10 mouse cellular contexts compared by ENCODE assay signal in the genomic region with DNA sequence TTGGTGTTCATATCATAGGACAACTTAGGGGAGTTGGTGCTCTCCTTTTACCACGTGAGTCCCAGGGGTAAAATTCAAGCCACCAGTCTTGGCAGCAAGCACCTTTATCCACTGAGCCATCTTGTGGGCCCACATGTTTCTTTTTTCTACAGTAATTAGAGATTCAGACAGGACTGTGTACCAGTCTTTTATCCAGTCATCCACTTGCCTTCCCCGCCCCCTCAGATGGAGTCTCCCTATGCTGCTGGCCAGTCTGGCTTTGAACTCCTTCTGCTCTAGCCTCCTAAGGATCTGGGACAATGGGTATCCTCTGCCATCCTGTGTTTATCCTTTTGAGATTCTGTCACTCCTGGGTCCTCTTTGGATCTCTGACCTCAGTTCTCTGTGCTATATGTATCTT. TPM values are rescaled to one million over a fixed set of nuclear protein-coding genes. Genes with fewer than 3 reads are reported as not detected.
DNase-seq lines count a peak whose midpoint lies in the region; ATAC-seq and TF ChIP-seq lines count a peak whose summit lies in the region.
"Had no signal": no experiment of that assay in that cellular context is flagged by ENCODE, and none has a peak within 500 bp of the region (broad histone marks: within the 10 kb centered on the region; RNA-seq: fewer than 3 reads in every experiment).

No protein-coding gene starts in this region.

- no peak for ATAC-seq in forebrain, embryonic 12.5 days (ENCODE audit: low FRiP score)
- 0 out of 2 replicates have a peak, but pooled peaks have one; percentile 7 for ATAC-seq in hindbrain, embryonic 15.5 days (ENCODE audit: low FRiP score, low read depth)
- no peak for ATAC-seq in hindbrain, embryonic 11.5 days (ENCODE audit: low FRiP score)
- ATAC-seq in neural tube, embryonic 14.5 days (ENCODE audit: low read depth) = peak; percentile 55; the same call in 1 of the 2 replicates
- ATAC-seq in neural tube, embryonic 15.5 days (ENCODE audit: low FRiP score) = no peak
- no peak for ATAC-seq in intestine, postnatal 0 days

- no peaks in the 10 kb centered on the region for H3K36me3 ChIP-seq in forebrain, embryonic 10.5 days (replicated peaks)
- no peaks in the 10 kb centered on the region for H3K36me3 ChIP-seq in forebrain, embryonic 12.5 days (replicated peaks)
- no peaks in the 10 kb centered on the region for H3K36me3 ChIP-seq in hindbrain, embryonic 15.5 days
- H3K36me3 ChIP-seq in hindbrain, embryonic 11.5 days (ENCODE audit: control insufficient read depth, insufficient read depth, low read length) = no peaks in the 10 kb centered on the region
- no peaks in the 10 kb centered on the region for H3K36me3 ChIP-seq in neural tube, embryonic 14.5 days (ENCODE audit: control insufficient read depth, insufficient read depth, low read length)
- no peaks in the 10 kb centered on the region for H3K36me3 ChIP-seq in neural tube, embryonic 15.5 days
- H3K36me3 ChIP-seq in intestine, postnatal 0 days (ENCODE audit: control insufficient read depth, insufficient read depth) = no peaks in the 10 kb centered on the region
- H3K36me3 ChIP-seq: embryonic facial prominence, embryonic 12.5 days had no signal

- no peaks in the 10 kb centered on the region for H3K9me3 ChIP-seq in forebrain, embryonic 10.5 days
- H3K9me3 ChIP-seq in forebrain, embryonic 12.5 days = no peaks in the 10 kb centered on the region
- no peaks in the 10 kb centered on the region for H3K9me3 ChIP-seq in hindbrain, embryonic 15.5 days
- H3K9me3 ChIP-seq in hindbrain, embryonic 11.5 days (ENCODE audit: control insufficient read depth, low read length) = no peaks in the 10 kb centered on the region
- no peaks in the 10 kb centered on the region for H3K9me3 ChIP-seq in neural tube, embryonic 14.5 days (ENCODE audit: control insufficient read depth, low read length)
- H3K9me3 ChIP-seq in neural tube, embryonic 15.5 days (replicated peaks) = no peaks in the 10 kb centered on the region
- H3K9me3 ChIP-seq in intestine, postnatal 0 days (ENCODE audit: control insufficient read depth) = no peaks in the 10 kb centered on the region
- H3K9me3 ChIP-seq: embryonic facial prominence, embryonic 12.5 days had no signal

- 85% methylated on average over 2 of the region's 2 CpGs for WGBS in forebrain, embryonic 10.5 days
- WGBS in forebrain, embryonic 12.5 days = 73% methylated on average over 2 of the region's 2 CpGs
- 75% methylated on average over 2 of the region's 2 CpGs for WGBS in hindbrain, embryonic 15.5 days
- 77% methylated on average over 2 of the region's 2 CpGs for WGBS in hindbrain, embryonic 11.5 days
- 68% methylated on average over 2 of the region's 2 CpGs for WGBS in neural tube, embryonic 14.5 days
- WGBS in neural tube, embryonic 15.5 days = 68% methylated on average over 2 of the region's 2 CpGs
- WGBS in intestine, postnatal 0 days = 86% methylated on average over 2 of the region's 2 CpGs

- H3K9ac ChIP-seq in forebrain, embryonic 12.5 days = no peak overlapping the region
- H3K9ac ChIP-seq in hindbrain, embryonic 15.5 days = no peak overlapping the region
- H3K9ac ChIP-seq in hindbrain, embryonic 11.5 days (ENCODE audit: low read depth, low read length) = no peak overlapping the region
- H3K9ac ChIP-seq in neural tube, embryonic 14.5 days (replicated peaks; ENCODE audit: low read depth, low read length) = no peak overlapping the region
- no peak overlapping the region for H3K9ac ChIP-seq in neural tube, embryonic 15.5 days (replicated peaks)
- H3K9ac ChIP-seq in intestine, postnatal 0 days (ENCODE audit: low read depth, low read length) = no peak overlapping the region
- H3K9ac ChIP-seq: embryonic facial prominence, embryonic 12.5 days had no signal

- 0 out of 2 replicates have a peak overlapping the region, but pooled peaks have one; percentile 35 for H3K27ac ChIP-seq in forebrain, embryonic 10.5 days
- H3K27ac ChIP-seq in forebrain, embryonic 12.5 days = no peak overlapping the region
- 0 out of 2 replicates have a peak overlapping the region, but pooled peaks have one; percentile 45 for H3K27ac ChIP-seq in hindbrain, embryonic 15.5 days (replicated peaks)
- no peak overlapping the region for H3K27ac ChIP-seq in hindbrain, embryonic 11.5 days (ENCODE audit: low read depth, low read length)
- H3K27ac ChIP-seq in neural tube, embryonic 14.5 days (ENCODE audit: low read depth, low read length) = no peak overlapping the region
- H3K27ac ChIP-seq in neural tube, embryonic 15.5 days (replicated peaks) = no peak overlapping the region
- H3K27ac ChIP-seq in intestine, postnatal 0 days (ENCODE audit: low read depth, low read length) = no peak overlapping the region
- H3K27ac ChIP-seq: embryonic facial prominence, embryonic 12.5 days had no signal

- H3K4me2 ChIP-seq in forebrain, embryonic 12.5 days = no peak overlapping the region
- H3K4me2 ChIP-seq in hindbrain, embryonic 15.5 days = no peak overlapping the region
- no peak overlapping the region for H3K4me2 ChIP-seq in hindbrain, embryonic 11.5 days (replicated peaks; ENCODE audit: low read depth, low read length)
- no peak overlapping the region for H3K4me2 ChIP-seq in neural tube, embryonic 14.5 days (ENCODE audit: low read depth, low read length)
- H3K4me2 ChIP-seq in neural tube, embryonic 15.5 days = no peak overlapping the region
- no peak overlapping the region for H3K4me2 ChIP-seq in intestine, postnatal 0 days (replicated peaks; ENCODE audit: low read depth)
- H3K4me2 ChIP-seq: embryonic facial prominence, embryonic 12.5 days had no signal

- no peak for DNase-seq in forebrain, embryonic 10.5 days (ENCODE audit: extremely low spot score, low spot score)
- DNase-seq in hindbrain, embryonic 11.5 days (ENCODE audit: low spot score) = no peak
- DNase-seq in thymus, adult 18-20 months = no peak
- DNase-seq: kidney, adult 8-10 months had no signal

- H3K4me3 ChIP-seq in forebrain, embryonic 10.5 days = no peak overlapping the region
- H3K4me3 ChIP-seq in forebrain, embryonic 12.5 days (replicated peaks) = no peak overlapping the region
- H3K4me3 ChIP-seq in hindbrain, embryonic 15.5 days = no peak overlapping the region
- no peak overlapping the region for H3K4me3 ChIP-seq in hindbrain, embryonic 11.5 days (ENCODE audit: low read depth, low read length)
- H3K4me3 ChIP-seq in neural tube, embryonic 14.5 days (ENCODE audit: low read depth, low read length) = no peak overlapping the region
- H3K4me3 ChIP-seq in neural tube, embryonic 15.5 days (replicated peaks) = no peak overlapping the region
- no peak overlapping the region for H3K4me3 ChIP-seq in intestine, postnatal 0 days (ENCODE audit: low read depth, low read length)
- H3K4me3 ChIP-seq: embryonic facial prominence, embryonic 12.5 days had no signal

- no peak for TF ChIP-seq CTCF in intestine, postnatal 0 days (IDR thresholded peaks at IDR 0.05; ENCODE audit: low read depth)

- H3K4me1 ChIP-seq in forebrain, embryonic 10.5 days = no peaks in the 10 kb centered on the region; the same call in 1 of the 2 replicates
- H3K4me1 ChIP-seq in forebrain, embryonic 12.5 days = peaks cover 9% of the 10 kb centered on the region; the same call in 1 of the 2 replicates
- H3K4me1 ChIP-seq in hindbrain, embryonic 15.5 days (replicated peaks) = peaks cover 18% of the 10 kb centered on the region
- H3K4me1 ChIP-seq in hindbrain, embryonic 11.5 days (replicated peaks; ENCODE audit: control insufficient read depth, insufficient read depth, low read length) = no peaks in the 10 kb centered on the region
- H3K4me1 ChIP-seq in neural tube, embryonic 14.5 days (ENCODE audit: control insufficient read depth, insufficient read depth, low read length) = peaks cover 3% of the 10 kb centered on the region; the same call in 1 of the 2 replicates
- peaks cover 20% of the 10 kb centered on the region for H3K4me1 ChIP-seq in neural tube, embryonic 15.5 days
- H3K4me1 ChIP-seq in intestine, postnatal 0 days (replicated peaks; ENCODE audit: control insufficient read depth, insufficient read depth, low read length) = 0 out of 2 replicates have a peak, but pooled peaks cover 7% of the 10 kb centered on the region
- H3K4me1 ChIP-seq: embryonic facial prominence, embryonic 12.5 days had no signal

- no peaks in the 10 kb centered on the region; the same call in 1 of the 2 replicates for H3K27me3 ChIP-seq in forebrain, embryonic 10.5 days (ENCODE audit: poor library complexity, severe bottlenecking)
- no peaks in the 10 kb centered on the region for H3K27me3 ChIP-seq in forebrain, embryonic 12.5 days
- H3K27me3 ChIP-seq in hindbrain, embryonic 15.5 days = no peaks in the 10 kb centered on the region
- no peaks in the 10 kb centered on the region for H3K27me3 ChIP-seq in hindbrain, embryonic 11.5 days (ENCODE audit: control insufficient read depth, insufficient read depth, low read length)
- H3K27me3 ChIP-seq in neural tube, embryonic 14.5 days (ENCODE audit: control insufficient read depth, insufficient read depth, low read length) = no peaks in the 10 kb centered on the region
- H3K27me3 ChIP-seq in neural tube, embryonic 15.5 days (replicated peaks) = no peaks in the 10 kb centered on the region
- no peaks in the 10 kb centered on the region for H3K27me3 ChIP-seq in intestine, postnatal 0 days (replicated peaks; ENCODE audit: control insufficient read depth, insufficient read depth, low read length)
- H3K27me3 ChIP-seq: embryonic facial prominence, embryonic 12.5 days had no signal

RNA-seq across cellular contexts. Expression of gene Nek6, which starts 51.1 kb away (rescaled TPM):
- polyA plus RNA-seq in forebrain, embryonic 10.5 days (2016; fragmentation: Nextera tagmentation; extraction: Ambion mirVana) = 120 and 134 TPM in 2 replicates
- 125 and 132 TPM in 2 replicates for polyA plus RNA-seq in forebrain, embryonic 12.5 days (2016; fragmentation: Nextera tagmentation; extraction: Ambion mirVana)
- polyA plus RNA-seq in hindbrain, embryonic 15.5 days (2015; fragmentation: Nextera tagmentation; extraction: Ambion mirVana) = 67.5 and 71.6 TPM in 2 replicates
- polyA plus RNA-seq in hindbrain, embryonic 11.5 days (2014; fragmentation: Nextera tagmentation; extraction: Ambion mirVana) = 84.5 and 87.8 TPM in 2 replicates
- 46.4 and 54.4 TPM in 2 replicates for polyA plus RNA-seq in neural tube, embryonic 14.5 days (2014; fragmentation: Nextera tagmentation; extraction: Ambion mirVana)
- polyA plus RNA-seq in neural tube, embryonic 15.5 days (2015; fragmentation: Nextera tagmentation; extraction: Ambion mirVana) = 51.0 and 57.5 TPM in 2 replicates
- 70.9 and 84.5 TPM in 2 replicates for polyA plus RNA-seq in intestine, postnatal 0 days (2015; fragmentation: Nextera tagmentation; extraction: Ambion mirVana)

Comparison
In these comparisons a context has a peak if more than half of its experiments do, and no peak if none do; other contexts are left out.
1. H3K27ac ChIP-seq: peak in forebrain, embryonic 10.5 days (single experiment) and hindbrain, embryonic 15.5 days (single experiment); none in forebrain, embryonic 12.5 days (single experiment), hindbrain, embryonic 11.5 days (single experiment), neural tube, embryonic 14.5 days (single experiment), neural tube, embryonic 15.5 days (single experiment) and intestine, postnatal 0 days (single experiment).
2. ATAC-seq: peak in hindbrain, embryonic 15.5 days (single experiment) and neural tube, embryonic 14.5 days (single experiment); none in forebrain, embryonic 12.5 days (single experiment), hindbrain, embryonic 11.5 days (single experiment), neural tube, embryonic 15.5 days (single experiment) and intestine, postnatal 0 days (single experiment).